Mouse (Mus musculus): ENCODE measurements around the gene Cttnbp2. TPM values are rescaled to one million over a fixed set of nuclear protein-coding genes. Genes with fewer than 3 reads are reported as not detected.
"Not testable (repeated sequence)": the region's sequence is repeated elsewhere in the genome, so short reads cannot be mapped to it uniquely, and the experiment has no call there.

Cttnbp2 gene
- polyA plus RNA-seq, 1 experiment from 2014 or later: 62.7 TPM

DNA sequence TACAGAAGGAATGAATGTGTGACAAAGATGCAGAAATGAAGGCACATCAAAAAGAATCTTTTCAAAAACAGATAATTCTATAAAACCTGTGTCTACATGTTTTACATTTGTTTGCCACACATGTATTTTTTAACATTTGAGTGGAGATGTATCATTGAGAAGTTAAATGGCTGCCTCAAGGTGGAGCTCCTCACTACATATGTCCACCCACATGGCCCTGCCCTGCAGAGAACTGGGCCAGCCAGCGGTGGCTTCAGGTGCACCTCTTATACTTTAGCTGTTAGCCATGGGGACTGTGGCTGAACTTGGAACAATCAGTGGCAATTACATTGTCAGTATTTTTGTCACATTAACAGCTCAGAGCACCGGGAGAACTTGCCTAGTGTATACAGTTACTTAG is 133.3 kb downstream of the Cttnbp2 start:
- H3K4me1 ChIP-seq: no peaks in the 10 kb centered on the region
- no peak overlapping the region for H3K27ac ChIP-seq
- WGBS: 80% methylated on average over 2 of the region's 2 CpGs
- H3K9me3 ChIP-seq: no peaks in the 10 kb centered on the region
- ATAC-seq (replicated peaks): no peak
- H3K4me2 ChIP-seq: no peak overlapping the region
- H3K27me3 ChIP-seq (replicated peaks): no peaks in the 10 kb centered on the region
- no peak overlapping the region for H3K9ac ChIP-seq
- H3K4me3 ChIP-seq: no peak overlapping the region
- H3K36me3 ChIP-seq (replicated peaks): peaks cover 20% of the 10 kb centered on the region

- Histone ChIP-seq H3K4me2 (no peak overlapping the region), H3K9ac (no peak overlapping the region), H3K36me3 (replicated peaks) (peaks cover 19% of the 10 kb centered on the region), H3K27me3 (replicated peaks) (no peaks in the 10 kb centered on the region), H3K9me3 (no peaks in the 10 kb centered on the region), H3K4me1 (no peaks in the 10 kb centered on the region), H3K27ac (no peak overlapping the region), H3K4me3 (no peak overlapping the region)
- no peak for ATAC-seq (replicated peaks)
- 82% methylated on average over 13 of the region's 13 CpGs for WGBS
Observed at GRCm38 (mm10) chr6:18380300-18381202, 134.1 kb downstream of the Cttnbp2 start.

DNA sequence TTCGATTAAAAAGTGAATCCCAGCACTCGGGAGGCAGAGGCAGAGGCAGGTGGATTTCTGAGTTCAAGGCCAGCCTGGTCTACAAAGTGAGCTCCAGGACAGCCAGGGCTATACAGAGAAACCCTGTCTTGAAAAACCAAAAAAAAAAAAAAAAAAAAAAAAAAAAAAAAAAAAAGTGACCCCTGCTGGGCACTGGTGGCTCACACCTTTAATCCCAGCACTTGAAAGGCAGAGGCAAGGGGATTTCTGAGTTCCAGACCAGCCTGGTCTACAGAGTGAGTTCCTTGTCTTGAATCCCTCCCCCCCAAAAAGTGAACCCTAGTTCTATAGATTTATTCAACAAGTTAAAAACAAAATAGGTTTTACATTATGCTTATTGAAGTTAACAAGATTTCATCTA is 136.9 kb downstream of the Cttnbp2 start:
- not testable (repeated sequence) for H3K27me3 ChIP-seq (replicated peaks); H3K9me3 ChIP-seq; H3K27ac ChIP-seq; H3K4me2 ChIP-seq; H3K4me3 ChIP-seq; ATAC-seq (replicated peaks); H3K9ac ChIP-seq; H3K4me1 ChIP-seq
- WGBS: 85% methylated on average over 2 of the region's 2 CpGs
- H3K36me3 ChIP-seq (replicated peaks): peaks cover 17% of the 10 kb centered on the region

DNA sequence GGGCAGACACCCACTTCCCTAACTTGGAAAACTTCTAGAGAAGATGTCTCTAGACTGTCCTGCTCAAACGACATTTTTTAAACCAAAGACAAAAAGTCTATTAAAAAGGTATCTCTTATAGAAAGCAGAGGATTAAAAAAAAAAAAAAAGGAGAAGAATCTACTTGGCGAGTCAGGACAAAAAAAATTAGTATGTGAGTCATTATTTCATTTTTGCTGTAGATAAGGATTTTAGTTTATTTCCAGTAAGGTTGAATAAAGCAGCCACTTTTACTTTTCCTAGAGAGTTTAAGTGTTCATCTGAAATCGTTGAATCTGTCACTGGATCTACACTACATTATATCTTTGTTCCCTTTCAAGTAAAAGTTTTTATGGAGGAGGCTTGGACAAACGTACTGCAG is 139.9 kb downstream of the Cttnbp2 start:
- Histone ChIP-seq H3K9me3 (no peaks in the 10 kb centered on the region), H3K4me2 (no peak overlapping the region), H3K4me1 (no peaks in the 10 kb centered on the region), H3K4me3 (no peak overlapping the region), H3K27ac (no peak overlapping the region), H3K36me3 (replicated peaks) (peaks cover 6% of the 10 kb centered on the region; the same call in 1 of the 2 replicates), H3K27me3 (replicated peaks) (no peaks in the 10 kb centered on the region), H3K9ac (no peak overlapping the region)
- WGBS: 84% methylated on average over 4 of the region's 4 CpGs
- ATAC-seq (replicated peaks): no peak

DNA sequence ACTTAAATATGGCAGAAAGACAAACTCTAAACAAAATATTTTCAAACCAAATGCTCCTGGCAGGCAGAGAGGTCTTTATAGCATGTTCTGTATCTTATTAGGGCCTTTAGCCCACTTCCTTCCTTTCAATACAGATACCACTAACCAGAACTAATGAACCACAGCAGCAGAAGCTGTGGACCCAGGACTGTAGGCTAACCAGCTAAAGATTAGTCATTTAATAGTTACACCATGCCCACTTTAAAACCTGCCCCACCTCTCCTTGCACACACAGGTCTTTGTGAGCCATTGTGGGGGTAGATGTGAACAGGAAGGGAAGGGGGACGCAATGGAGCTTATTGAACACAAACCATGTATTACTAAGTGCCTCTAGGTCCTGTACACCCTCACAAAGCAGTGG is 141.0 kb downstream of the Cttnbp2 start:
- Histone ChIP-seq H3K9me3 (no peaks in the 10 kb centered on the region), H3K4me3 (no peak overlapping the region), H3K9ac (no peak overlapping the region), H3K27me3 (replicated peaks) (no peaks in the 10 kb centered on the region), H3K4me2 (no peak overlapping the region), H3K4me1 (no peaks in the 10 kb centered on the region), H3K36me3 (replicated peaks) (0 out of 2 replicates have a peak, but pooled peaks cover 3% of the 10 kb centered on the region), H3K27ac (no peak overlapping the region)
- no peak for ATAC-seq (replicated peaks)
- WGBS: 95% methylated on average over 1 of the region's 1 CpGs

DNA sequence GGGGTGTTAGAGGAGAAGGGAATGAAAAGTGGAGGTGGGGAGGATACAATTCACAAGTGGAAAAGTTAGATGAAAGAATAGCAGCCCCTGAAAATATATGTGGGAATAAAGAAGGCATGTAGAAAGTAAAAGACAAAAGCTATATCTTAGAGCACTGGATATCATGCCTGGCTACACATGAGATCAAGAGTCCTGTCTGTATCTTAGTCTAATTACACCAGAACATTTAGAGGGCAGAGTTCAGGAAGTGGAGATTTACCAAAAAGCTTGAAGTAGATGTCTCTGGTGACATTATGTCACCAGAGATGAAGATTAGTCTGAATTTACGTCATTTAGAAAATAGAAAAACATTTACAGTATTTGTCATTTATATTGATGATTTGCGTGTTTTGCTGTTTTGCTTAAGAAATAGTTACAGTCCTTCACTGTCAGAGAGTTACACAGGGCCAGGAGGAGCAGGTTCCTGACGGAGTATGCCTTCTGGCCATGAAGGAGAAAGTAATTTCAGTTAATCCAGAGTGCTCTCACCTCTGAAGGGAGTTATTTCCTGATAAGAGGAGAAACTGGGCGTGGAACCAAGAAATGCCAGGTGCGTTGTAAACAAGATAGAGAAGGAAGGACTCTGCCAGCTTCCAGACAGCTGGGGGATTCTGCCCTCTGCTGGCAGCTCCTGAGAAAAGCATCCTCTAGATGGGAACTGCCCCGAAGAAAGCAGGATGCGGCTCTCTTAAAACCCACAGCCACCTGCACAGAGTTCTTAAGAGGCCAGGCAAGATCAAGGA is 142.0 kb downstream of the Cttnbp2 start:
- Histone ChIP-seq H3K4me1 (no peaks in the 10 kb centered on the region), H3K9me3 (no peaks in the 10 kb centered on the region), H3K4me3 (no peak overlapping the region), H3K27me3 (replicated peaks) (no peaks in the 10 kb centered on the region), H3K9ac (no peak overlapping the region), H3K4me2 (no peak overlapping the region), H3K27ac (no peak overlapping the region), H3K36me3 (replicated peaks) (0 out of 2 replicates have a peak, but pooled peaks cover 3% of the 10 kb centered on the region)
- 37% methylated on average over 7 of the region's 7 CpGs for WGBS
- ATAC-seq (replicated peaks): peak; percentile 71

- ATAC-seq (replicated peaks): no peak
- Histone ChIP-seq H3K4me1 (no peaks in the 10 kb centered on the region), H3K4me2 (no peak overlapping the region), H3K27ac (no peak overlapping the region), H3K27me3 (replicated peaks) (no peaks in the 10 kb centered on the region), H3K9me3 (no peaks in the 10 kb centered on the region), H3K9ac (no peak overlapping the region), H3K4me3 (no peak overlapping the region), H3K36me3 (replicated peaks) (0 out of 2 replicates have a peak, but pooled peaks cover 3% of the 10 kb centered on the region)
- 91% methylated on average over 4 of the region's 4 CpGs for WGBS
Observed at GRCm38 (mm10) chr6:18369723-18370122, 144.9 kb downstream of the Cttnbp2 start.

- WGBS: 51% methylated on average over 3 of the region's 3 CpGs
Observed at GRCm38 (mm10) chr6:18369054-18369453, 145.6 kb downstream of the Cttnbp2 start.

DNA sequence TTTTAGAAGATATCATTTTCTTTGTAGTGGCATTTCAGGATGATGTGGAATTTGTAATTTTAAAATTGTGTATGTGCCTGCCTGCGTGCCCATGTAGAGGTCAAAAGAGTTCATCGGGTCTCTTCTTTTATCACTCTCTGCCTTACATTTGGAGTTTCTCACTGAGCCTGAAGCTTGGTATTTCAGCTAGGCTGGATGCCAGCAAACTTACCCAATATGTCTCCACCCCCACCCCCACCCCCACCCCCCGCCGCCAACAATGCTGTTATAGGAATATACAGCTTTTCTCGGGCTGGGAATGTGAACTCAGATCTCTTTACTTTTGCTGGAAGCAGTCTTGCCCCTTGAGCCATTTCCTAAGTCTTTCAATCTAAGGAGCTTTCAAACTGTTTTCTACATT is 152.4 kb downstream of the Cttnbp2 start:
- no peak for ATAC-seq (replicated peaks)
- Histone ChIP-seq H3K4me1 (no peaks in the 10 kb centered on the region), H3K27ac (no peak overlapping the region), H3K9ac (no peak overlapping the region), H3K4me2 (no peak overlapping the region), H3K27me3 (replicated peaks) (no peaks in the 10 kb centered on the region), H3K36me3 (replicated peaks) (no peaks in the 10 kb centered on the region), H3K9me3 (no peaks in the 10 kb centered on the region), H3K4me3 (no peak overlapping the region)
- WGBS: 84% methylated on average over 5 of the region's 5 CpGs

More at GRCm38 (mm10) chr6:18369054-18369453, 145.6 kb downstream of the Cttnbp2 start:
- no peak overlapping the region for H3K4me2 ChIP-seq
- no peaks in the 10 kb centered on the region for H3K9me3 ChIP-seq
- no peak for ATAC-seq (replicated peaks)
- no peaks in the 10 kb centered on the region for H3K27me3 ChIP-seq (replicated peaks)
- H3K4me3 ChIP-seq: no peak overlapping the region
- 0 out of 2 replicates have a peak, but pooled peaks cover 3% of the 10 kb centered on the region for H3K36me3 ChIP-seq (replicated peaks)
- H3K4me1 ChIP-seq: no peaks in the 10 kb centered on the region
- no peak overlapping the region for H3K9ac ChIP-seq
- H3K27ac ChIP-seq: no peak overlapping the region

GRCm38 (mm10) chr6:18360955-18361354 is 153.7 kb downstream of the Cttnbp2 start:
- Histone ChIP-seq H3K9me3 (no peaks in the 10 kb centered on the region), H3K27me3 (replicated peaks) (no peaks in the 10 kb centered on the region), H3K4me1 (no peaks in the 10 kb centered on the region), H3K36me3 (replicated peaks) (no peaks in the 10 kb centered on the region), H3K27ac (no peak overlapping the region), H3K4me3 (no peak overlapping the region), H3K4me2 (no peak overlapping the region), H3K9ac (no peak overlapping the region)
- ATAC-seq (replicated peaks): no peak

DNA sequence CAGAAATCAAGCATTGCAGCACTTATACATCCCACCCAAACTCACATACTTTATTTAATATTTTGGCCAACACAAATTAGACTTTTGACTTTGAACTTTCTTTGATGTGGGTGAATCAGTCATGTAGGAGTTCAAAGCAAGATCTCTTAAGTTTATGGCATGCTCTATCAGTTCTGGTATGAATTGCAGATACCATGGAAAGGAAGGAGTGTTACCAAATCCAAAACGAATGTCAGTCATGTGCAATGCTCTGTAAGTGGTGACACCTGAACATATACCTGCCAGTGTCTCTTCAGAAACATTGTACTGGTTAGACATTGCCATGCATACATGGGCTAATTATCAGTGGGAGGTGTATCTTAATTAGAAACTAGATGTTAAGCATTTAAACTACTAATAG is 154.5 kb downstream of the Cttnbp2 start:
- H3K9ac ChIP-seq: no peak overlapping the region
- H3K4me1 ChIP-seq: no peaks in the 10 kb centered on the region
- H3K27me3 ChIP-seq (replicated peaks): no peaks in the 10 kb centered on the region

DNA sequence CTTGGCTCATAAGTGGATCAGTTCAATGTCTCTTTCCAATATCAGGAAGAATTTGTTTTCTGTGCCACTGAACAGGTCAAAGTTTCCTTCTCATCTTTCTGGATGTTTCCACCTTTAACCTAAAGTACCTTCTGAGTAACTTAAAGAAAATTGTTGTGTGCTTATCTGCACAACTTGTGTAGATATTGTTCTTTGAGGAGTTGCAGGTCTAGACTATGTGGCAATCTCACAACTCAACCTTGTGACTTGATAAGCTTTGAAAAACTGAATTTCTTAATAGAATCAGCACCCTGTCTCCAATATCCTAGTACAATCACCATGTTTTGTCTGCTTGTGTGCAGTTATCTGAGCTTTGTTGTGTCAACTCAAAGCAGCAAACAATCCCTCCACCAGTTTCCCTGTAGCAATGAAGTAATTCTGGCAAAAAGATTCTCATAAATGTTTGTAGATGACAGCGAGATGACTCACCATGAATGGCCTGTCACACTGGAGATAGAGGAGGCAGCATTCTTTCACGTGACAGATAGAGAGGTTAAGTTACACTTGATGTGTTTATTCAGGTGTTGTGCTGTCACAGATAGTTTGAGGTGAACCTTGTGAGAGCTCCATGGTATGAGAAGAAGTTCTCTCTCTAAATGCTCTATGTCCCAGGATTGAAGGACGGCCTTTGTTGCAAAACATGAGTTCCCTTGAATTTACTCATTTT is 165.3 kb downstream of the Cttnbp2 start:
- H3K27me3 ChIP-seq (replicated peaks): no peaks in the 10 kb centered on the region

More for the DNA sequence above, 154.5 kb downstream of the Cttnbp2 start:
- no peak for ATAC-seq (replicated peaks)
- Histone ChIP-seq H3K27ac (no peak overlapping the region), H3K4me2 (no peak overlapping the region), H3K9me3 (no peaks in the 10 kb centered on the region), H3K36me3 (replicated peaks) (no peaks in the 10 kb centered on the region), H3K4me3 (no peak overlapping the region)
- WGBS: 69% methylated on average over 1 of the region's 1 CpGs

More for the DNA sequence above, 165.3 kb downstream of the Cttnbp2 start:
- H3K9me3 ChIP-seq: no peaks in the 10 kb centered on the region
- no peak overlapping the region for H3K4me3 ChIP-seq
- H3K4me2 ChIP-seq: no peak overlapping the region
- ATAC-seq (replicated peaks): no peak
- H3K27ac ChIP-seq: no peak overlapping the region
- no peaks in the 10 kb centered on the region for H3K36me3 ChIP-seq (replicated peaks)
- H3K9ac ChIP-seq: no peak overlapping the region
- no peaks in the 10 kb centered on the region for H3K4me1 ChIP-seq
- WGBS: 68% methylated on average over 3 of the region's 3 CpGs
